Mouse (Mus musculus): Measurements from ENCODE around the gene Zfp551.
A peak's percentile ranks its signal among the peaks of the same experiment; 100 is the strongest.

Zfp551 gene

DNA sequence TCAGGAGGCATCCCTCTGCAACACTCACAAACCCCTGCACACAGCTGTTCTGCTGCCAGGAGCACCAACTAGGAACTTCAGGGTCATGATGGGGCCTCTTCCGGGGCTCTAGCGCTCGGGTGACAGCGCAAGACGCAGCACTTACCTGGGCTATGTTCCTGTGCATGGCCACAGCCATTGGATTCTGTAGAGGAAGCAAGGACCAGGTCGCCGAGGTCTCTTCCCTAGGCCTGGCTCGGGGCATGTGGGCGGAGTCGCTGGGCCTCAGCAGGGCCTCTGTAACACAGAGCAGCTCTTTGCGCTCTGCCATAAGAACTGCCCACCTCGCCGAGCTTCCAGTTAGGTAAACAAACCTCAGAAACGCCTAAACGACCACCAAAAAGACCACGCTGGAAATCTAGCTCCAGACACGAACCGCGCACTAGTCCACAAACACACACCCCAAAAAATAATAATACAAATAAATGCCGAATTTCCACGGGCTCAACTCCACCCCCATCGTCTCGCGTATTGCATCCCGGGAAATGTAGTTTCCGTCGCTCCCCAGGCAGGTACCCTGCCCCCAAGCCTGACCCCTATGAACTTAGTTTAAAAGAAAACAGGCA lies at the start of gene Zfp551:
TSS of gene Zfp551 (minus strand) at position 507 of the 605 bp plus-strand sequence.
- DNase-seq (ENCODE audit: low spot score in 2 of 2), result peak; percentile 30 to 48

DNA sequence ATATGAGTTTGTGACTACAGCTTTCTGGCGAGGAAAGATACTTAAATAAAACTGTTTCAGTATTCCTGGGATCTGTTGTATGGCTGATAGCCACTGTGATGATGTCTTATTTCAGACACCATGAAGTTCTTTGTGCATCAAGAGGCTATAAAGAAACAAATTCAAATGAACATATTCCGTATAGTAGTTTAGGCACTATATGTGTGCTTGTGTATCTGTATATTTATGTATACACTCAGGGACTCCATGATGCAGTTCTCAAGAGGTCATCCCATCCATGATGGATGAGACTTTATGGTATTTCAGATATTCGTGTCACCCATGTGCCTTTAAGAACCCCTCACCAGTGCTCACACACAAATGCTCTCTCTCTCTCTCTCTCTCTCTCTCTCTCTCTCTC lies 304 bp upstream of the Zfp551 start:
- no peak for DNase-seq (ENCODE audit: low spot score in 2 of 2)

DNA sequence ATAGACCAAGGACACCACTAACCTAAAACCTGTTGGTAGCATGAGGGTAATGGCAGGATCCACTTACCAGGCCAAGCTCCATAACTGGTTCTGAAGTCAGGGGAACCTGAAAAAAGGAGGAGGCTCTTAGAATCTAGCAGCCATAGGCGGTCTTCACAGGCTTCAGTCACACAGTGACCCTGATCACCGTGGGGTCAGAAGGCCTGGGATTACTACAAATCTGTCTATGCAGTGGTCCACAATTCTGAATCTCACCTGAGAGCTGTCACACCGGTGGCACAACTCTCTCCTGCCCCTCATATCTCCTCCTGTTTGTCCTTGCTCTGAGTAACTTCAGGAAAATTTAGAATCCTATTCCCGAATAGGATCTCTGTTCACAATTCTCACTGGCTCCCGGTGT lies 810 bp downstream of the Zfp551 start:
- DNase-seq (ENCODE audit: low spot score in 2 of 2), result no peak

DNA sequence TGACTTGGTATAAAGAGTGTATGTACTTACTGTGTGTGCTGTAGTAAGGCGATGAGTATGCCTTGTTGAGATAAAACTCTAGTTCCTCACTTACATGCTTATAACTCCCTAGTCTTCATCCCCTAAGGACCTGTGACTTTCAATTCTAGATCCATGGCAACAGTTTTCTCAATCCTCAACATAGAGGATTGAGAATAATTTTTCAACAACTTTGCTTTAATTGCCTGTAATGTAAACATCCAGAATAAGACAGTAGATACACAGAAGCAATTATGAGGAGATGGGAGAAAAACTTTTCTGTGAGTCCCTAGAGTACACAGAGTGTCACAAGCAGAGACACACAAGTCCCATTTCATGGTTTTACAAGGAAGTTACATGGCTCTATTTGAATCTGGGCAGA lies 53.4 kb downstream of the Zfp551 start, which contains the start of gene Vmn1r84:
TSS of gene Vmn1r84 (minus strand) at position 101 of the 400 bp plus-strand sequence.
- no peak for DNase-seq (ENCODE audit: low spot score in 2 of 2)
